Mouse (Mus musculus): ENCODE data around the gene Tgds.

DNA sequence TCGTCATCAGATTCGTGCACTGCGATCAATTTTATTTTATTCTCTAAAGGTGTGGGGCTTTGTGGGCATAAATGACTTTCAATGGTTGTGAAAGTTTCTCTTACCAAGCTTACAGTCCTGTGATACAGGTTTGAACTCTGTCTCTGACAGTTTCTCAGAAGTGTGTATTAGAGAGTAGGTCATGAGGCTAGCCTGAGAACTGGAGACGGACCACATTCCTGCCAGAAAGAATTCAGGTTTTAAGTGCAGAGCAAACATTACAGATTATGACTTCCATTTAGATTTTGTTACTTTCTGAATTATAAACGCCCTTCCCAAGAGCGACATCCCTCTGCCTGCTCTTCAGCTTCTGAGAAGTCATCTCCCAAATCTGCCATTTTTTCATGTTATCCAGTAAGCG lies 47.1 kb upstream of the Tgds start:
- no peak for TF ChIP-seq EP300 (IDR thresholded peaks at IDR 0.05; ENCODE audit: low read depth)
- TF ChIP-seq CTCF (IDR thresholded peaks at IDR 0.05; ENCODE audit: low read depth): no peak

All from liver, postnatal 0 days (tissue).